In the genomic region with DNA sequence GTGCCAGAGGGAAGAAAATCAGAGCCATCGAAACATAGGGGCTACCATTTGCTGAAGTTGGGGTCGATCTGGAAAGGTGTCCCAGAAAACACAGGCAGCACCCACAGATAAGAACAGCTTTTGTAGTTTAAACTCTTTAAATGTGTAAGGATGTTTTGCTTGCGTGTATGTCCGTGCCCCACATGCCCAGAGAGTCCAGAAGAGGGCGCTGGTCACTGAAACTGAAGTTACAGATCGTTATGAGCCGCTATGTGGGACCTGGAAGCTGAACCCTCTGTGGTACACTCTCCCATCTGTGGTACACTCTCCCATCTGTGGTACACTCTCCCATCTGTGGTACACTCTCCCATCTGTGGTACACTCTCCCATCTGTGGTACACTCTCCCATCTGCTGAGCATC, we compare ENCODE assay signal across 8 mouse cellular contexts. TPM values are rescaled to one million over a fixed set of nuclear protein-coding genes. Genes with fewer than 3 reads are reported as not detected.
DNase-seq lines count a peak whose midpoint lies in the region; ATAC-seq lines count a peak whose summit lies in the region.

No protein-coding gene starts in this region.

- ATAC-seq in forebrain, embryonic 15.5 days (replicated peaks): peak; percentile 55; the same call in 1 of the 2 replicates
- ATAC-seq in liver, embryonic 12.5 days: peak; percentile 78

- peak overlapping the region; percentile 80 for H3K4me2 ChIP-seq in forebrain, embryonic 15.5 days (replicated peaks)
- H3K4me2 ChIP-seq in liver, embryonic 12.5 days: peak overlapping the region; percentile 78

- H3K4me3 ChIP-seq in forebrain, embryonic 15.5 days: peak overlapping the region; percentile 62
- H3K4me3 ChIP-seq in liver, embryonic 12.5 days: peak overlapping the region; percentile 75

- H3K4me1 ChIP-seq in forebrain, embryonic 15.5 days: peaks cover 15% of the 10 kb centered on the region
- H3K4me1 ChIP-seq in liver, embryonic 12.5 days: peaks cover 22% of the 10 kb centered on the region

- H3K27ac ChIP-seq in forebrain, embryonic 15.5 days (replicated peaks): peak overlapping the region; percentile 93
- H3K27ac ChIP-seq in liver, embryonic 12.5 days: peak overlapping the region; percentile 98

- DNase-seq in retina, adult 2 months (ENCODE audit: low read depth, low spot score): peak; percentile 71
- no peak for DNase-seq in retina, embryonic 14.5 days (ENCODE audit: low spot score)
- DNase-seq in cerebellum, adult 18-20 months: peak; percentile 73 to 75
- DNase-seq in induced T-regulatory cell, adult 2 months (ENCODE audit: low read depth): peak; percentile 92
- peak; percentile 93 for DNase-seq in naive thymus-derived CD4-positive, alpha-beta T cell, adult 2 months (ENCODE audit: low read depth)
- peak; percentile 50 to 72 for DNase-seq in thymus, postnatal 10 days (ENCODE audit: low spot score in 2 of 2)

- H3K9ac ChIP-seq in forebrain, embryonic 15.5 days (replicated peaks): peak overlapping the region; percentile 66
- H3K9ac ChIP-seq in liver, embryonic 12.5 days: peak overlapping the region; percentile 90

- 20% methylated on average over 7 of the region's 7 CpGs for WGBS in forebrain, embryonic 15.5 days
- 7% methylated on average over 7 of the region's 7 CpGs for WGBS in liver, embryonic 12.5 days (ENCODE audit: insufficient replicate concordance)

- H3K9me3 ChIP-seq in forebrain, embryonic 15.5 days: no peaks in the 10 kb centered on the region
- no peaks in the 10 kb centered on the region for H3K9me3 ChIP-seq in liver, embryonic 12.5 days (replicated peaks)

- H3K36me3 ChIP-seq in forebrain, embryonic 15.5 days: no peaks in the 10 kb centered on the region
- H3K36me3 ChIP-seq in liver, embryonic 12.5 days: 0 out of 2 replicates have a peak, but pooled peaks cover 7% of the 10 kb centered on the region

- no peaks in the 10 kb centered on the region for H3K27me3 ChIP-seq in forebrain, embryonic 15.5 days
- no peaks in the 10 kb centered on the region for H3K27me3 ChIP-seq in liver, embryonic 12.5 days (replicated peaks)

RNA-seq across cellular contexts. Expression of a gene that starts 4.8 kb away (rescaled TPM):
- 0.10 TPM in 1 of 2 replicates, not detected in the other for polyA plus RNA-seq in forebrain, embryonic 15.5 days (2015; fragmentation: Nextera tagmentation; extraction: Ambion mirVana)
- polyA plus RNA-seq in liver, embryonic 12.5 days (2016; fragmentation: Nextera tagmentation; extraction: Ambion mirVana): 0.22 TPM in 1 of 2 replicates, not detected in the other

RNA-seq across cellular contexts. Expression of a gene that starts 17.6 kb away (rescaled TPM):
- 306 and 315 TPM in 2 replicates for polyA plus RNA-seq in forebrain, embryonic 15.5 days (2015; fragmentation: Nextera tagmentation; extraction: Ambion mirVana)
- polyA plus RNA-seq in liver, embryonic 12.5 days (2016; fragmentation: Nextera tagmentation; extraction: Ambion mirVana): 108 TPM in 2 replicates

RNA-seq across cellular contexts. Expression of a gene that starts 17.8 kb away (rescaled TPM):
- polyA plus RNA-seq in forebrain, embryonic 15.5 days (2015; fragmentation: Nextera tagmentation; extraction: Ambion mirVana): 66.5 TPM in 2 replicates
- 21.8 and 24.0 TPM in 2 replicates for polyA plus RNA-seq in liver, embryonic 12.5 days (2016; fragmentation: Nextera tagmentation; extraction: Ambion mirVana)

RNA-seq across cellular contexts. Expression of a gene that starts 18.6 kb away (rescaled TPM):
- polyA plus RNA-seq in forebrain, embryonic 15.5 days (2015; fragmentation: Nextera tagmentation; extraction: Ambion mirVana): 81.2 and 90.2 TPM in 2 replicates
- polyA plus RNA-seq in liver, embryonic 12.5 days (2016; fragmentation: Nextera tagmentation; extraction: Ambion mirVana): 69.9 and 72.5 TPM in 2 replicates

RNA-seq across cellular contexts. Expression of a gene that starts 40.2 kb away (rescaled TPM):
- polyA plus RNA-seq in forebrain, embryonic 15.5 days (2015; fragmentation: Nextera tagmentation; extraction: Ambion mirVana): 401 and 423 TPM in 2 replicates
- 365 and 372 TPM in 2 replicates for polyA plus RNA-seq in liver, embryonic 12.5 days (2016; fragmentation: Nextera tagmentation; extraction: Ambion mirVana)
